Mouse (Mus musculus) MN1 (cell line): ENCODE data around the gene Fcho2.

Source experiments
- DNase-seq: peaks from one replicate; pipeline ENCODE4 v3.0.0-alpha.2; 2016; ENCODE audit warnings: low spot score

Gene Fcho2

DNA sequence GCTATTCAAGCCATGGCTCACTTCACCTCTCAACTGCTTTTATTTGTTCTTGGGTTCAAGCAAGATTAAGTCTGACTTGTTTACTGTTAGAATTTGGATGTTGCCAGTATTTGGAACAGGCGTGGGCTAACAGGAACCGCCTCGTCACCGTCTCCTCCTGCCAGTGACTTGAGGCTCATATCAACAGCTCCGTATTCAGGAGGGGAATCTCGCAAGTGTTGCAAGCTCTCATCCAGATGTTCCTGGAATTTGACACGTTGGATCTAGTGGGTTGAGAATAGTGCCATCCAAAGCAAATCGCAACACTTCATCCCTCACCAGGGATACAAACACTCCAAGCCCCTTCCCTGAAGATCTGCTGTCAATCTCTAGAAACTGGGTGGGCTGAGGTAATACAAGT lies 105.0 kb downstream of the Fcho2 start:
- no peak for DNase-seq

DNA sequence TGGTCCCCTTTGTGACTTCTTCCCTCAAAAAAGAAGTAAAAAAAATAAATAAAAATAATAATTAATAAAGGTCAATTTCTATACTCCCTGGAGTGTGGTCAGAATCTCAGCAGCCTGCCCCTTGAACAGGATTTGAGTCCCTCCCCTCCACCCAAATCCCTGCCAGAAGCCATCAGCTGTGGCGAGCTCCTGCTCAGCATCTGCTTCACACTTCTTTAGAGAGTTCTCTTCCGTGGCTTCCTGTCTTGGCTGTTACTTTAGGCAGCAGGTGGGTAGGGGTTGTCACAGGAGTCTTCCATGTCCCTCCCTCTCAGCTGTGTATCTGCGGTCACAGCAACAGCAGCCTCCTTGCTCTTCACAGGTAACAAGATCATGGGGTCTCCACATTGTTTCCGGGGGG lies 109.7 kb downstream of the Fcho2 start:
- no peak for DNase-seq

DNA sequence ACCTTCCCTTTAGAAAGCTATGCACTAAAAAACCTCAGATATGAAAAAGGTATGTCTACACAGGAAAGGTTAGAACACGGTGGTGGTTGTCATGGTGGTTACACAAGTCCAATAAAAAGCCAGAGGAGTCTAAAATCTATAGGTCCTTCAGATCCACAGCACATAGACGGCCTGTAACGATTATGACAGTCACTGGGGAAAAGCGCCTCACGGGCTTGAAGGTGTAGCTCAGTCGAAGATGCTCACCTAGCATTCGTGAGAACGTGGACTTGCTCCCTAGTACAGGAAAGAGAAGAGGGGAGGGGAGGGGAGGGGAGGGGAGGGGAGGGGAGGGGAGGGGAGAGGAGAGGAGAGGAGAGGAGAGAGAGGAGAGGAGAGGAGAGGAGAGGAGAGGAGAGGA lies 111.5 kb downstream of the Fcho2 start:
- no peak for DNase-seq

DNA sequence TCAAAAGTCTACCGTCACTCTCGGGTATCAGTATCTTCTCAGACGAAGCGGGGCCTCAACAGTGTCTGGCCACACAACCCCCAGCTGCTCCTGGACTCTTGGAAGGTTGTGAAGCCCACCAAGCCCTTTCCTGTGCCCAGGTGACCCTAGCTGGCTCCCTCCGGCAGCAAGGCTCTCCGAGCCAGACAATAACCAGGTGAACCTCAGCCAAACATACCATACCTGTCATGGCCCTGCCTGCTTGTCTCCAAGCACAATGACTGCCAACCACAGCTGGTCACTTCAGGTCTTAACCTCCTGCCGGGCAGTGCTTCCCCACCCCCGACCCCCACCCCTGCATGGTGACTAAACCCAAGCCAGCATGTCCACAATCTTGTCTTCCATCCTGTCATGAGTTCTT lies 112.9 kb downstream of the Fcho2 start:
- no peak for DNase-seq

DNA sequence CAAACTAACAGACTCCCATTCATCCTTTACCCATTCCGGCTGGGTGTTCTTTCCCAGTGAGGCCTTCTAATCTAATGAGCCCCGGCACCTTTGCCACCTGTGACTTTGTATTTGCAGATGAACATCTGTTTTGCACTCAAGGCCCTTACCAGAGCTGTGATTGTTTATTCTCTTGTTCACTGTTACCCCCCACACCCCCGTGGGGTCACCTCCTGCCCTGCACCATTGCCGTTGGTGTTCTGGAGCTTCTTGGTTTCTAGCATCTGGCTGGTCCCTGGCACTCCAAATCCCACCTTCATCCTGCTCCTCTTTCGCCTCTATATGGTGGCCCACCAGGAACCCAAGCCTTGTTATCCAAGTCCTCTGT lies 114.0 kb downstream of the Fcho2 start:
- no peak for DNase-seq

DNA sequence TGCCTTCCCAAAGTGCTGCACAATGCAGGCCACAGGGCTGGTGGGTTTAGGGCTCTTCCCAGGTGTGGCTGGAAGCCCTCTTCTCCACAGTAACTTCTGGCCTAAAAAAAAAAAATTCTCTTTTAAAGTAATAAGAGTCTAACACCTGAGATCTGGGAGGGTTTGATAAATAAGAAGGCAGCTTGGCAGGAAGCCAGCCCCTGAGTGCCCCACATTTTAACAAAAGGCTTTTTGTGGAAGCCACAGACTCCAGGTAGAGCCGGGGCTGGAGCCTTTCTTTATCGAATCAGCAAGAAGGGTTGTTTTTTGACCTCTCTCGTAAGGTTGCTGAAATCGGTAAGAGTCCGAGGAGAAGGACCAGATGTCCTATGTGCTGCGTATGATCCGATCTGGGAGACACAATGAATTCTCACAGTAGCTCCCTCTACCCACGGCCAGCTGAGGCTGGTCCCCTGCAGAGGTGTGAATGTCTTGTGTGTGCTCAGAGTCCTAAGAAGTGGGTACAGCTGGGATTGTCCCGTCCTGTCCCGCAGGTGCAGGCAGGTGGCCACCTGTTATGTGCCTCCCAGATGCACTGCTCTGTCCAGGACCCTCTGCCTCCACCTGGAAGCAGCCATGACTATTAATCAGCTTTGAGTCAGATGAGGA lies 114.5 kb downstream of the Fcho2 start:
- DNase-seq = no peak

DNA sequence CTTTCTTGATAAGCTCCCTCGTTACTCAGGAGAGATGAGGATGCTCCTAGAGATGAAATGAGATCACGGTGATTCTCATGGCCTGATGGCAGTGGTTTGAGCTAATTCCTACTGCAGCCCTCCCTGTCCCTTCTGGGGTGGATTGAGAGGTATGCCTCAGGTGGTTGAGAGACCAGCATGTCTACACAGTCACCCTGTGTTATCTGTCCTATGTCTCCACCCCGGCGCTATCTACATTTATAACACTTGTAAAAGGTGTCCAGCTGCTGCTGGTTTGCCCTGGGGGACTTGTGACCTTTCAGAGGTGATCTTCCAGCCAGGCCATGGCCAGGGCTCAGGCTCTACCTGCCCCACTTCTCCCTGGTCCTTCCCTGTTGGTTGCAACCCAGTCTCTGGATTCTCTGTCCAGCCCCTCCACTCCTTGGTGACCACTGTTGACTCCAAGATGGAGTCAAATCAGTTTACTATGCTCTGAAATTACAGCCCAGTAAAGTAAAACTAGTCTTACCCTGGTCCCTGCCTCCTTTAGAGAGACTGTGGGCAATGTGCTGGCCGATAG lies 115.2 kb downstream of the Fcho2 start:
- no peak for DNase-seq

DNA sequence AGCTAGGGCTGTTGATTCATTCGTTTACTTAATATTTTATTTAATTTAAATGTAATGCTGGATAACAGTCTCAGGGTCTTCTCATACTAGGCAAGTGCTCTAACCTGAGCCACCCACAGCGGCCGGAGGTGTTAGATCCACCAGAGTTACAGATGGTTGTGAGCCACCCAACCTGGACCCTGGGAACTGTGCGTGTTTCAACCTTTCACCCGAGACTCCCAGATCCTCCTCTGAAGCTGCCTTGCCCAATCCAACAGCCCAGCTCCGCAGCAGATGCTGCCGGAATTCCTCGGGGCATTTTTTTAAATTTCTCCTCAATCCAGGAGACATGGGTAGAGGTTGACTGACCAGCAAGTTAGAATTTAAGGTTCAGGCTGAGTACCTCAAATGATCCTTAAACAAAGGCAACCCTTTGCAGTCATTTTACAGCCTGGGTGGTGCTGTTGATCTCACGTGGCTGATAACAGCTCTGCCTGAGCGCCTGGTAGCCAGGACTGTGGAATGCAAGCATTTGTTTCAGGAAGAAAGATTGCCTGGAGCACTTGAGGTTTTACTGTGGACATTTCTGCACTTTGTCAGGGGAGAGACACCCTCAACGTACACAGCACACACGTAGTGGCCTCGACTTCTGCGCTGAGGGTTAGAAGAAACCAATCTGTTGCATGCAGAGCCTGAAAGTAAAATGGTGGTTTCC lies 116.1 kb downstream of the Fcho2 start:
- DNase-seq = no peak

DNA sequence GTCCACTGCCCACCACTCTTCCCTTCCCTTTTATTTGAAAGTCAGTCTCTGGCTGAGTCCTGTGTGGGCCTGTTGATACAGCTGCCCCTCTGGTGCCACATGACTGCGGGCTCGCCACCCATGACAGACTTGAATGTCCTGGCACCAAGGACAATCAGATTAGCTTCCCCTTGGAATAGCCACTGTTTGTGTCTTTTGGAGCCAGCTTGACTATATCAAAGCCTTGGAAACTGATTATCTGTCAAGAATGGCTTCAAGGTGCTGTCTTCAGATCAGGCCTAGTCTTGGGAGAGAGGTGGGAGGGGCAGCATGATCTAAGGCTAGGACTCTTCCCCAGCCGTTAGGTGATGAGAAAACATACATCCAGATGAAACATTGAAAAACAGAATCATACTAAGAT lies 118.5 kb downstream of the Fcho2 start:
- DNase-seq = no peak

DNA sequence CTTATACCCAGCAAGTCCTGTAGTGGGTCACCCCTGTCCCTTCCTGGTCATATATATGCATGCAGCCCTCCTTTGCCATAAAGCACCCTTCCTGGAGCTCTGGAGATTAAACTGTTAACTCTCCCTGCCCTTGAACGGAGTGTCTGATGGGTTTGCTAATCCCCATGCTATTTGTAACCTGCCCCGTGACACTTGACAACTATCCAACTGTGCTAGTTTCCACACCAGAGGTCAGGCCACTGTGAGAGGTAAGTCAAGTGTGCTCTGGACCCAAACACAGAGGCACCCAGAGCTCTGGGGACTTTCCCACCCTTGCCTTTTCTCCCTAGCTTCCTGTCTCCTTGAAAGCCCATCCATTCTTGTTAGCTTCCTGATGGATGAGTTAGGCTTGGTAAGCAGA lies 119.7 kb downstream of the Fcho2 start:
- no peak for DNase-seq

DNA sequence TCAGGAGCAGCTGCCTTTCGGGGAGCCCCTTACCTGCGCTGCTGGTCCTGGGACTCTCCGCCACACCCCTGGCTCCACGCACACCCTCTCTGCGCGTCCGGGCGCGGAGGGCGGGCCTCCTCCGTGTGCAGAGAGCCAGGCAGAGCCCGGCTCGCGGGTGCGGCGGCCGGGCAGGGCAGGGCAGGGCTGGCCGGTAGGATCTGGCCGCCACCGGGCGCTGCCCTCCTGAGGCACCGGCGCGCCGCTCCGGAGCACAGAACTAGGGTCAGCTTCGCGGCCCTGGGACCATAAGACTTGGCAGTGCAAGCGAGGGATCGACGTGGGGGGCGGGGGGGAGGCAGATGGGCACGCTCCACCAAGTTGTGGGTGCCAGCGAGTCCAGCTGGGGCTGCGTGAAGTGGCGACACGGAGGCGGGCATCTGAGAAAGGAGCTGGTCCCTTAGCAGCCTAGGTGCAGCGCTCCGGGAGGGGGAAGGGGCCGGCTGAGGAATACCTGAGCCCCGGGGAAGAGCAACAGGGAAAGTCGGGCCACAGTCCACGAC lies 120.4 kb downstream of the Fcho2 start, which contains the start of gene Tmem171:
TSS of gene Tmem171 (minus strand) at position 62 of the 542 bp plus-strand sequence.
- no peak for DNase-seq

DNA sequence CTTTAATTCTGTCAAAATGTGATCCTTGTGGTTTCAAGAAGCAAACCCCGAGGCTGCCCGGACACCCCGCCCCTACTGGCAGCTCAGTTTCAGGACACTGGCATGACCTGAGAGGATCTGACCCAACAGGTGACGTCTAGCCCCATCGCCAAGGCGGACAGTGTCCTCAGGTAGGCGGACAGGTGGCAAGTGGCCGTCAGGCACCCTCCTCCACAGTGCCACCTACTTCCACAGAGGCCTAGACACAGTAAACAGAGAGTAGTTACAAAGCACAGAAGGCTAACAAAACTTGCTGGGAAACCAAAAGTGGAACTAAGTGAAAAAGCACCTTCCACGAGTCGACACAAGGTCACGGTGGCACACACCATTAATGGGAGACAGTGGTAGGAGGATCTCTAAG lies 121.9 kb downstream of the Fcho2 start:
- DNase-seq = no peak

DNA sequence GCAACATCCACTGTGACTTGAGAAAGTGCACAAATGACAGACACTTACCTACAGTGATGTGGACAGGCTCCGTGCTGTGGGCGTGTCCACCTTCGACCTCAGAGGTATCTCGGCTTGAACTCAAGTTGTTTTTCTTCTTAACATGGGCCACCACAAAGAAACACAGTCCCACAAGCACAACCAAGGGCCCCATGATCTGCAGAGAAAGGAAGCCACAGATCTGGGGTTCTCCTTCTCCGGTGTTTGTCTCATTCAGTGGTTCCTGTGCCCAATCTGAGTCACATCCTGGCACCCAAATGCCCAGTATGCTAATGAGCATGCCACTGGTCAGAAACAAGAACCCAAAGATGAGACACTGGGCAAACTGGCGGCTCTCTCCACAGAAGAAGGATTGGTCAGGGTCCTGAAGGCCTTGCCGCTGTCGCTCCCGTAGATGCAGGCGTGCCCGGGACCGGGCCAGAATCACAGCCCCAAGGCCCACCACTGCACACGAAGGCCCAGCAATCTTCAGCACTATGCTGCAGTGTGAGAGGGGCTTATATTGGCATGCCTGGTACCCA lies 123.2 kb downstream of the Fcho2 start:
- DNase-seq = no peak

DNA sequence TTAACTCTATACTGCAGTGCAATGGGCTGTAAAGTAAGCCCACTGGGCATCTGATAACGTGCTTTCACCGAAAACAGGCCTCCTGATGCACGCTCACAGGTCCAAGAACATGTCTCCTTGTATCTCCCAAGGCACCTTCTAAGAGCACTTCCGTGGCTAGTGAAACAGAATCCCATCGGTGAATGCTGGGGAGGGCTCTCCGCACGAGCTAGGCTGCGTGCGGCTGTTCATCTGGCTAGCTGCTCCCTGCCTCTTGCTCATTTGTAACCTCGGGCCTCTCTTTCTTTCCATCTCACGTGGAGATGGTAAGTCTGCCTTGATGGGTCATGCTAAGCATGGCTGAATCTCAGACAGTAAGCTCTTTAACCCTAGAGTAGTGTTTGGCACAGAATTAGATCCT lies 124.4 kb downstream of the Fcho2 start:
- DNase-seq = no peak

DNA sequence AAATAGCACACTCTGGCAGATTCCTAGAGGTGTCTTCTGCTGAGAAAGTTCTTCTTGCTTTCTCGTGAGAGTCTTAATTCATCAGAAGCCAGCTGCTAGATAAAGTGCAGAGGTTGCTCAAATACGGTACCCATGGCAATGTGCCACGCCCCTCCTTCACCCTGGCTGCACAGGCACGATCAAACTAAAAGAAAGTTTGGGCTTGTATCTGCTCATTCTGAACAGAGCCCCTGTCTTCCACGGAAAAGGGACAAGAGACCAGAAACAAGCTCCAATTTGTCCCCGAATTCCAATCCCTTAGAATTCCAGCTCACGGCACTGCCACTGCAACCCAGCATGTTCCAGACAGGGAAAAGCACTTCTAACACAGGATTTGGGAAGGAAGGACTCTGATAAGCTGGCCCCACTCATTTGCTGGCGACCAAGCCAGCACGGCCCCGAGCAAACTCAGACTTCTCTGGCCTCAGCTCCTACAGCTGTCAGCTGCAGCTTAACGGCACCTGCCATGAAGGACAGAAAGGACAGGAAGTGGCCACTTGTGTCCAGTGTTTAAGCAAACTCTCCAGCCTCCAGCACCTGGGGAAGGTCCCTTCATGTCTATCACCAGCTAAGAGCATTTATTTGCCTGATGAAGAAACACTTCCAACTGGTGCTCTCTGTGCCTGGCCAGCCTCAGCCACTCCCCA lies 125.5 kb downstream of the Fcho2 start:
- no peak for DNase-seq

DNA sequence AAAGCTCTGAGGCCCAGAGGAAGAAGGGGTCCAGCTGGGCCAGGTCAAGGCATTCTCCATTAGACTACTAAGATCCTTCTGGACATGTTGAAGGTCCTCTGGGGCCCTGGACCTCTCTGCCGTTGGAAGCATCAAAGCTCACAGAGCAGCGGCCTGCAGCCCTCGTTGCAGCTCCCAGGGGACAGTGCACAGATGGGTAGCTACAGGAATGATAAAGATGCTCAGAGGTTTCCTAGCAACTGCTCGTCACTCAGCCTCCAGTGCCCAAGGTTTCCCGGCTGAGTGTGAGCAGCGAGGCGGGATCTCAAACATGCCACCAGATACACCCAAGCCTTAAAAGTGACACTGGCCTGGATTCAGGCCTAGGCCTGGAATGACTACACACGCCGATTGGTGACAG lies 127.3 kb downstream of the Fcho2 start:
- peak; percentile 79 for DNase-seq

DNA sequence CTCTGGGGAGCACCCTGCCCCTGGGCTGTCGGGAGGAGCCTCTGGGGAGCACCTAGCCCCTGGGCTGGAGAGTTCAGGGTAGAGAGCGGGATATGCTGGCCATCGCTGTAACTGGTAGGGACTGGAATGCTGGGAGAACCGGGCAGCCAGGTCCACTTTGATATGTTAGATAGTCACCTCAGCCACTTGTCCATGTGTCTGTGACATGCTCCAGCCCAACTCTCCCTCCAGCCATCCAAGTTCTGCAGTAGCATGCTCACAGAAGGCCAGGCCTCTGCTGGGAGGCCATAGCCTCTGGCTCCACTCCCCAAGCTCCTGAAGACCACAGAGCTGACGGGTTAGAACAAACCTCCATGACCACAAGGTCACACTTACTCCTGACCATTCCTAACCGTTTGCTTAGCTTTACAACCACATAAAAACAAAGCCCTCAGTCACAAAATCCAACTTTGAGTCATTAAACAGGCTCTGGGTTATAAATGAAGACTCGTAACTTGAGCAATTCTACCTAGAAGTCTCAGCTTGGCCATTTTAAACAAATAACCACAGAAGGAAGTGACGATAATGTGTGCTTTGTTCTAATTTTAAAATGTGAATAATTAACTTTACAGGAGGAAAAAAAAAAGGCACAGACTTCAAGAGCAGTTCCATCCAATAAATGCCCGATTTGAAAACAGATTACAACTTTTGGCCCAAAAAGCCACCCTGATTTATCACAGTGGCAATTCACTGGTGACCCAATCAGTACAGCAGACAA lies 130.9 kb downstream of the Fcho2 start:
- no peak for DNase-seq

DNA sequence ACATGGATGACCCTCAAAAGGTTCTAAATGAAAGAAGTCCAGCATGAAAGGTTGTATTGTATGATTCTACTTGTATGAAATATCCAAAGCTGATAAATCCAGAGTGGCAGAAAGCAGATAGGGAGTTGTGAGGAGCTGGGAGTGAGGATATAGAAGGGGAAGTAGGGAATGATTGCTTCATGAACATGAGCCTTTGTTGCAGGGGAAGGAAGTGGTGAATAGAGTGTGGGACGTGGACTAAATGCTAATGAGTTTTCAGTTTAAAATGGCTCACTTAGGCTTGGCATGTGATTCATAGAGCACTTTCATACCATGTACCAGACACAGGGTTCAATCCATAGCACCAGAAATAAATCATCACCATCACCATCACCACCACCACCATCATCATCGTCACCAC lies 131.8 kb downstream of the Fcho2 start:
- DNase-seq = no peak

DNA sequence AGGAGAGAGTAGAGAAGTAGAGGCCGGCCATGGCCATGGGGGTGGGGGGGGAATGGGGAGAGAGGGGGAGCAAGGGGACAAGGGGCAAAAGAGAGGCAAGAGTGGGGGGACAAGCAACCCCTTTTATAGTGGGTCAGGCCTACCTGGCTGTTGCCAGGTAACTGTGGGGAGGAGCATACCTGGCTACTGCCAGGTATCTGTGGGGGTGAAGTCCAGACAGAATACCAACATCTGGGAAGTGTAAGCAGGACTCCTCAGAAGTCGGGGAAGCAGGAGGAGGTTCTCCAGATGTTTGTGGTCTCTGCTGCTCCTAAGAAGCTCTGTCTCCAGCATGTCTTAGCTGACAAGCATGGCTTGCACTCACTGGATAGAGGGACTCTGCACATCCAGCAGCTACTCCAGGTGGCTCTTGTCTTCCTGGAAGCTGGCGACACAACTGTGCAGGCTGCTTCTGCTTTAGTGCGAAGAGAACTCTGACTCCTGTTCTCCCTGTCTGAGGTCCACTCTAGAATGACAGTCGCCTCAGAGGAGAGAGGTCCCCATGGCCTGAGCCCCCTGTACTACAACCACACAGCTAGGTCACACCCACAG lies 134.7 kb downstream of the Fcho2 start:
- no peak for DNase-seq

DNA sequence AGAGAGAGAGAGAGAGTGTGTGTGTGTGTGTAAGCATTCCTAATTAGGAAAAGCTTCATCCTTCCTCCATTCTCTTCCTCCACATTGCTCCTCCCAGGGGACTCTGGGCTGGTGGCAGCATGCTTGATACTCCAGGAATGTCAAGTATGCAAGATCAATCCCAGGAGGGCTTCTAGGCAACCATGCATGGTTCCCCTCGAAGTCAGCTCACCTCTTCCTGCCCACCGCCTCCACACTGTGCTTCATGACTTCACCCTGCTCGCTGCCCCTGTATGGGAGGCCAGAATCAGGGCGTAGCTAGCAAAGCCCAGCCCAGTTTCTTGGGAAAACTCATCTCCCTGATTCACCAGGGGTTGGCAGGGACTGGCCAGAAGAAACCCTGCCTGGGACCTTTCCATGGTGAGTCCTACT lies 135.6 kb downstream of the Fcho2 start:
- DNase-seq = no peak

DNA sequence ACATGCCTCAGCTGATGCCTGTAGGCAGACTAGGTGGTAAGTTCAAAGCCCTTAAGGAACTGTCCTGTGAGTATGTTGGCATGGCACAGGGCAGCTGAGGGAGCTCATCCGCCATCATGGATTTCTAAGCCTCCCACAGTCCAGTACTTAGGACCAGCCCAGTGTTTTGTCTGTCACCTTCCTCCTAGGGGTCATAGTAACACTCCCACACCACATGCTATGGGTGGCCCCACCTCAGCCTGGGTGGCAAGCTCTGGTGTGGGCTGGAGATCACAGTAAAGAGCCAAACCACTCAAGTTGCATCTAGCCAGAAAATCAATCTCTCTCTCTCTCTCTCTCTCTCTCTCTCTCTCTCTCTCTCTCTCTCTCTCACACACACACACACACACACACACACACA lies 136.0 kb downstream of the Fcho2 start:
- DNase-seq = no peak
